Mouse (Mus musculus): ENCODE data around the gene Glyatl3.

- TF ChIP-seq CTCF (IDR thresholded peaks at IDR 0.05; ENCODE audit: borderline replicate concordance, insufficient read depth, low read length) (no peak), POLR2A (IDR thresholded peaks at IDR 0.05; ENCODE audit: low read depth, low read length) (no peak)
Observed at GRCm38 (mm10) chr17:40899783-40900363, 14.3 kb downstream of the Glyatl3 start.
